Mouse (Mus musculus) myocyte (in vitro differentiated cells): Measurements from ENCODE around the gene Gp1bb. TPM values are rescaled to one million over a fixed set of nuclear protein-coding genes. Genes with fewer than 3 reads are reported as not detected.

Experiments used
- H3K27me3 ChIP-seq: one replicate; pipeline ENCODE4 v1.6.1; 2011; ENCODE audit not compliant: control insufficient read depth, insufficient read depth, insufficient read length
- H3K36me3 ChIP-seq: one replicate; pipeline ENCODE4 v1.6.1; 2011; ENCODE audit not compliant: control insufficient read depth, insufficient read depth
- H3K4me2 ChIP-seq: one replicate; pipeline ENCODE4 v1.6.1; 2011; ENCODE audit warnings: low read depth, control low read depth
- H3K4me3 ChIP-seq: one replicate; pipeline ENCODE4 v1.5.1; 2011; ENCODE audit warnings: mild to moderate bottlenecking, control low read depth, moderate library complexity
- H3K79me2 ChIP-seq: one replicate; pipeline ENCODE4 v1.6.1; 2011; ENCODE audit not compliant: control insufficient read depth, insufficient read depth
- H3ac ChIP-seq: one replicate; pipeline ENCODE4 v1.6.1; 2011; ENCODE audit not compliant: control insufficient read depth, insufficient read length
- CEBPB ChIP-seq: IDR thresholded peaks from 2 replicates; pipeline ENCODE4 v1.6.1; 2011; ENCODE audit warnings: mild to moderate bottlenecking, moderate library complexity; ENCODE audit not compliant: poor library complexity, insufficient read depth, severe bottlenecking
- E2F4 ChIP-seq: IDR thresholded peaks from one replicate; pipeline ENCODE4 v1.6.1; 2011; ENCODE audit warnings: mild to moderate bottlenecking, control low read depth, moderate library complexity; ENCODE audit not compliant: insufficient read depth
- MAX ChIP-seq: IDR thresholded peaks from one replicate; pipeline ENCODE4 v1.6.1; 2011; ENCODE audit warnings: low read depth, mild to moderate bottlenecking, control low read depth
- MYOD1 ChIP-seq, 3 experiments: IDR thresholded peaks; one replicate each; pipeline ENCODE4 v1.6.1; 2011; ENCODE audit warnings: control low read depth in 2 of 3, low read depth in 2 of 3, mild to moderate bottlenecking in 2 of 3, moderate library complexity in 1 of 3; ENCODE audit not compliant: insufficient read length in 2 of 3, control insufficient read depth in 1 of 3
- MYOG ChIP-seq, 3 experiments: IDR thresholded peaks; one replicate each; pipeline ENCODE4 v1.6.1; 2011; ENCODE audit warnings: control low read depth in 2 of 3, low read depth in 2 of 3, mild to moderate bottlenecking in 2 of 3; ENCODE audit not compliant: insufficient read length in 2 of 3, control insufficient read depth in 1 of 3, insufficient read depth in 1 of 3
- POLR2A ChIP-seq: IDR thresholded peaks from one replicate; pipeline ENCODE4 v1.6.1; 2011; ENCODE audit warnings: low read depth, mild to moderate bottlenecking, control low read depth, moderate library complexity; ENCODE audit not compliant: insufficient read length
- POLR2AphosphoS2 ChIP-seq: IDR thresholded peaks from one replicate; pipeline ENCODE4 v1.6.1; 2011; ENCODE audit warnings: low read depth, control low read depth; ENCODE audit not compliant: insufficient read length
- REST ChIP-seq: IDR thresholded peaks from one replicate; pipeline ENCODE4 v1.6.1; 2011; ENCODE audit warnings: mild to moderate bottlenecking, control low read depth, moderate library complexity; ENCODE audit not compliant: insufficient read depth, insufficient read length
- SRF ChIP-seq: IDR thresholded peaks from one replicate; pipeline ENCODE4 v1.6.1; 2011; ENCODE audit warnings: low read depth; ENCODE audit not compliant: control insufficient read depth, insufficient read length
- TCF12 ChIP-seq: IDR thresholded peaks from one replicate; pipeline ENCODE4 v1.6.1; 2011; ENCODE audit warnings: mild to moderate bottlenecking, control low read depth; ENCODE audit not compliant: poor library complexity, insufficient read depth, severe bottlenecking
- TCF3 ChIP-seq: IDR thresholded peaks from one replicate; pipeline ENCODE4 v1.6.1; 2011; ENCODE audit warnings: low read depth, control low read depth; ENCODE audit not compliant: insufficient read length
- USF1 ChIP-seq: IDR thresholded peaks from one replicate; pipeline ENCODE4 v1.6.1; 2011; ENCODE audit warnings: low read depth, mild to moderate bottlenecking, control low read depth, moderate library complexity
- polyA plus RNA-seq: library from polyadenylated mRNA; unstranded; fragments of >200 nt; fragmentation: generic; extraction: Trizol; gene quantifications from one replicate; pipeline ENCODE4 v1.2.1, GENCODE M21; 2012; ENCODE audit warnings: missing spikeins

The Gp1bb gene
- polyA plus RNA-seq, 1 experiment: 9.4 TPM

- Histone ChIP-seq H3K79me2 (no peaks in the 10 kb centered on the region), H3K27me3 (no peaks in the 10 kb centered on the region), H3K4me2 (no peak overlapping the region), H3K36me3 (peaks cover 13% of the 10 kb centered on the region), H3K4me3 (no peak overlapping the region), H3ac (no peak overlapping the region)
- TF ChIP-seq POLR2AphosphoS2 (no peak), TCF3 (no peak), TCF12 (no peak), MYOD1 (IDR thresholded peaks at IDR 0.05; ENCODE audit: control insufficient read depth in 1 of 3, insufficient read length in 2 of 3, low read depth in 2 of 3) (no peak), MAX (no peak), SRF (no peak), REST (no peak)
These were observed 2.0 kb downstream of the Gp1bb start for GRCm38 (mm10) chr16:18620201-18620600.

- Histone ChIP-seq H3K36me3 (peaks cover 9% of the 10 kb centered on the region), H3K79me2 (no peaks in the 10 kb centered on the region), H3K4me2 (no peak overlapping the region), H3K27me3 (no peaks in the 10 kb centered on the region), H3K4me3 (no peak overlapping the region), H3ac (no peak overlapping the region)
- no peak for TF ChIP-seq MYOD1 (IDR thresholded peaks at IDR 0.05; ENCODE audit: control insufficient read depth in 1 of 3, insufficient read length in 2 of 3, low read depth in 2 of 3)
- TF ChIP-seq MAX: no peak
- TF ChIP-seq CEBPB: no peak
- no peak for TF ChIP-seq SRF
- no peak for TF ChIP-seq POLR2AphosphoS2
- no peak for TF ChIP-seq REST
These were observed 3.1 kb downstream of the Gp1bb start for GRCm38 (mm10) chr16:18619110-18619509.

GRCm38 (mm10) chr16:18618297-18618696 lies 3.9 kb downstream of the Gp1bb start:
- Histone ChIP-seq H3K27me3 (no peaks in the 10 kb centered on the region), H3K36me3 (peaks cover under 1% of the 10 kb centered on the region), H3K79me2 (no peaks in the 10 kb centered on the region), H3K4me3 (no peak overlapping the region), H3ac (no peak overlapping the region), H3K4me2 (no peak overlapping the region)
- TF ChIP-seq POLR2AphosphoS2 (no peak), POLR2A (no peak), TCF3 (no peak), SRF (no peak), MYOD1 (IDR thresholded peaks at IDR 0.05; ENCODE audit: control insufficient read depth in 1 of 3, insufficient read length in 2 of 3, low read depth in 2 of 3) (no peak), USF1 (no peak), MYOG (IDR thresholded peaks at IDR 0.05; ENCODE audit: control insufficient read depth in 1 of 3, insufficient read depth in 1 of 3, insufficient read length in 2 of 3, low read depth in 2 of 3) (no peak), E2F4 (no peak), MAX (no peak), TCF12 (no peak), REST (no peak), CEBPB (no peak)

- Histone ChIP-seq H3ac (no peak overlapping the region), H3K36me3 (no peaks in the 10 kb centered on the region), H3K4me2 (peak overlapping the region; percentile 48), H3K27me3 (no peaks in the 10 kb centered on the region), H3K4me3 (no peak overlapping the region), H3K79me2 (no peaks in the 10 kb centered on the region)
- no peak for TF ChIP-seq MAX
- no peak for TF ChIP-seq TCF12
- no peak for TF ChIP-seq SRF
- no peak for TF ChIP-seq E2F4
- no peak for TF ChIP-seq CEBPB
These were observed 4.7 kb downstream of the Gp1bb start for GRCm38 (mm10) chr16:18617370-18618065.

- peaks cover 5% of the 10 kb centered on the region for H3K27me3 ChIP-seq
- H3K4me2 ChIP-seq: no peak overlapping the region
- no peak overlapping the region for H3K4me3 ChIP-seq
- H3K36me3 ChIP-seq: no peaks in the 10 kb centered on the region
- no peak for TF ChIP-seq E2F4
- TF ChIP-seq TCF3: no peak
- no peak for TF ChIP-seq MYOG (IDR thresholded peaks at IDR 0.05; ENCODE audit: control insufficient read depth in 1 of 3, insufficient read depth in 1 of 3, insufficient read length in 2 of 3, low read depth in 2 of 3)
- no peak for TF ChIP-seq CEBPB
- TF ChIP-seq MAX: no peak
- no peak for TF ChIP-seq TCF12
- no peak for TF ChIP-seq USF1
- TF ChIP-seq MYOD1 (IDR thresholded peaks at IDR 0.05; ENCODE audit: control insufficient read depth in 1 of 3, insufficient read length in 2 of 3, low read depth in 2 of 3): no peak
- no peak overlapping the region for H3ac ChIP-seq
- no peaks in the 10 kb centered on the region for H3K79me2 ChIP-seq
These were observed 8.9 kb downstream of the Gp1bb start for GRCm38 (mm10) chr16:18613301-18613700.
